Mouse (Mus musculus): Measurements from ENCODE around the gene Taf4. TPM values are rescaled to one million over a fixed set of nuclear protein-coding genes. Genes with fewer than 3 reads are reported as not detected.

Taf4 gene
- total and polyA plus RNA-seq, 3 experiments: 6.3 to 21.8 TPM; not detected in 1

GRCm38 (mm10) chr2:179971891-179972290 lies 4.6 kb downstream of the Taf4 start:
- peaks cover 0 to 10% of the 10 kb centered on the region in 2 experiments; a peak in 2 of 4 replicates for H3K36me3 ChIP-seq (ENCODE audit: control insufficient read depth in 1 of 2, insufficient read depth in 2 of 2, low read length in 2 of 2)
- peaks cover 0 to 25% of the 10 kb centered on the region in 2 experiments; a peak in 3 of 4 replicates for H3K4me1 ChIP-seq (ENCODE audit: control insufficient read depth in 1 of 2, insufficient read depth in 2 of 2, low read length in 2 of 2)
- H3K9me3 ChIP-seq (replicated peaks; ENCODE audit: insufficient read depth, low read length): no peaks in the 10 kb centered on the region
- H3K27ac ChIP-seq (ENCODE audit: control insufficient read depth, low read depth, low read length): no peak overlapping the region
- TF ChIP-seq EP300 (IDR thresholded peaks at IDR 0.05; ENCODE audit: low read depth in 1 of 2, low read length in 2 of 2) (no peak), ELF1 (IDR thresholded peaks at IDR 0.05; ENCODE audit: low read depth, low read length) (no peak), CHD1 (IDR thresholded peaks at IDR 0.05; ENCODE audit: low read depth, low read length) (no peak), UBTF (IDR thresholded peaks at IDR 0.05; ENCODE audit: borderline replicate concordance, insufficient read depth, low read depth, low read length) (no peak), ETS1 (IDR thresholded peaks at IDR 0.05; ENCODE audit: low read depth, low read length) (no peak)
- H3K9ac ChIP-seq (ENCODE audit: control insufficient read depth, low read depth, low read length, poor library complexity, severe bottlenecking): no peak overlapping the region
- no peaks in the 10 kb centered on the region for H3K27me3 ChIP-seq (ENCODE audit: control insufficient read depth in 1 of 2, insufficient read depth in 2 of 2, low read length in 2 of 2)
- peaks cover 90% of the 10 kb centered on the region for H3K79me2 ChIP-seq (ENCODE audit: control insufficient read depth, insufficient read depth, low read length, poor library complexity)
- no peak for DNase-seq (ENCODE audit: low read depth, low spot score)
- H3K4me3 ChIP-seq (ENCODE audit: control insufficient read depth in 1 of 2, insufficient read depth in 1 of 2, low read depth in 2 of 2, low read length in 2 of 2): no peak overlapping the region

DNA sequence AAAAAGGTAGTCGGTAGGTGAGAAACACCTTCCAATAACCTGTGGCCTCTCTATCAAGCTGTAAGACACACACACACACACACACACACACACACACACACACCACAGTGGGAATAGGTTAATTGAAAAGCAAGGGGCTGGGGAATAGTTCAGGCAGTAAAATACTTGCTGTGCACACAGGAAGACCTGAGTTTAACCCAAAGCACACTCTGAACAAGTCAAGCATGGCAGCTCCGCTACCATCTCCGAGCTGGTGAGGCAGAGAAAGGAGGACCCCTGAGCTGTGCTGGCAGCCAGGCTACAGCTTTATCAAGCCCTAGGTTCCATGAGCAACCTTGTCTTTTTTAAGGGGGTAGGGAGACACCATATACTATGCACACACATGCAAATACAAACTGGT lies 7.3 kb downstream of the Taf4 start:
- DNase-seq (ENCODE audit: low read depth, low spot score): no peak
- Histone ChIP-seq H3K9me3 (replicated peaks; ENCODE audit: insufficient read depth, low read length) (no peaks in the 10 kb centered on the region), H3K4me3 (ENCODE audit: control insufficient read depth in 1 of 2, insufficient read depth in 1 of 2, low read depth in 2 of 2, low read length in 2 of 2) (no peak overlapping the region), H3K36me3 (ENCODE audit: control insufficient read depth in 1 of 2, insufficient read depth in 2 of 2, low read length in 2 of 2) (peaks cover 0 to 14% of the 10 kb centered on the region in 2 experiments; a peak in 2 of 4 replicates), H3K27me3 (ENCODE audit: control insufficient read depth in 1 of 2, insufficient read depth in 2 of 2, low read length in 2 of 2) (no peaks in the 10 kb centered on the region), H3K79me2 (ENCODE audit: control insufficient read depth, insufficient read depth, low read length, poor library complexity) (peaks cover 97% of the 10 kb centered on the region), H3K4me1 (ENCODE audit: control insufficient read depth in 1 of 2, insufficient read depth in 2 of 2, low read length in 2 of 2) (peaks cover 0 to 32% of the 10 kb centered on the region in 2 experiments; a peak in 3 of 4 replicates), H3K27ac (ENCODE audit: control insufficient read depth, low read depth, low read length) (no peak overlapping the region), H3K9ac (ENCODE audit: control insufficient read depth, low read depth, low read length, poor library complexity, severe bottlenecking) (no peak overlapping the region)
- TF ChIP-seq MAX (IDR thresholded peaks at IDR 0.05; ENCODE audit: low read length): no peak
- TF ChIP-seq EP300 (IDR thresholded peaks at IDR 0.05; ENCODE audit: low read depth in 1 of 2, low read length in 2 of 2): no peak
- no peak for TF ChIP-seq RCOR1 (IDR thresholded peaks at IDR 0.05; ENCODE audit: low read depth, low read length)
- TF ChIP-seq ETS1 (IDR thresholded peaks at IDR 0.05; ENCODE audit: low read depth, low read length): no peak
- no peak for TF ChIP-seq USF1 (IDR thresholded peaks at IDR 0.05; ENCODE audit: low read depth, low read length)
- TF ChIP-seq ELF1 (IDR thresholded peaks at IDR 0.05; ENCODE audit: low read depth, low read length): no peak
- TF ChIP-seq TCF12 (IDR thresholded peaks at IDR 0.05; ENCODE audit: low read depth, low read length): no peak
- no peak for TF ChIP-seq NRF1 (IDR thresholded peaks at IDR 0.05; ENCODE audit: insufficient read depth, low read depth, low read length, poor library complexity, severe bottlenecking)
- TF ChIP-seq MYC (IDR thresholded peaks at IDR 0.05; ENCODE audit: low read depth, low read length): no peak
- TF ChIP-seq SIN3A (IDR thresholded peaks at IDR 0.05; ENCODE audit: low read length): no peak
- no peak for TF ChIP-seq TBP (IDR thresholded peaks at IDR 0.05; ENCODE audit: low read depth, low read length)
- TF ChIP-seq SMC3 (IDR thresholded peaks at IDR 0.05; ENCODE audit: low read depth, low read length): no peak
- TF ChIP-seq GATA1 (IDR thresholded peaks at IDR 0.05; ENCODE audit: low read depth, low read length): no peak
- TF ChIP-seq ZC3H11A (IDR thresholded peaks at IDR 0.05; ENCODE audit: low read depth, low read length): no peak
- no peak for TF ChIP-seq JUND (IDR thresholded peaks at IDR 0.05; ENCODE audit: low read depth, low read length)
- no peak for TF ChIP-seq GABPA (IDR thresholded peaks at IDR 0.05; ENCODE audit: low read depth, low read length)
- no peak for TF ChIP-seq MAFK (IDR thresholded peaks at IDR 0.05; ENCODE audit: borderline replicate concordance, low read depth, low read length)
